Mouse (Mus musculus) retina, postnatal 7 days (tissue): ENCODE data around the gene Vwa8.

Experiments used
- DNase-seq: peaks from one replicate; pipeline ENCODE4 v3.0.0-alpha.2; 2012; ENCODE audit warnings: low read depth, low spot score

Gene Vwa8

GRCm38 (mm10) chr14:79142342-79142741 is 293.5 kb downstream of the Vwa8 start:
- DNase-seq, result no peak

- no peak for DNase-seq
Measured at GRCm38 (mm10) chr14:79143696-79144095, 294.8 kb downstream of the Vwa8 start.

DNA sequence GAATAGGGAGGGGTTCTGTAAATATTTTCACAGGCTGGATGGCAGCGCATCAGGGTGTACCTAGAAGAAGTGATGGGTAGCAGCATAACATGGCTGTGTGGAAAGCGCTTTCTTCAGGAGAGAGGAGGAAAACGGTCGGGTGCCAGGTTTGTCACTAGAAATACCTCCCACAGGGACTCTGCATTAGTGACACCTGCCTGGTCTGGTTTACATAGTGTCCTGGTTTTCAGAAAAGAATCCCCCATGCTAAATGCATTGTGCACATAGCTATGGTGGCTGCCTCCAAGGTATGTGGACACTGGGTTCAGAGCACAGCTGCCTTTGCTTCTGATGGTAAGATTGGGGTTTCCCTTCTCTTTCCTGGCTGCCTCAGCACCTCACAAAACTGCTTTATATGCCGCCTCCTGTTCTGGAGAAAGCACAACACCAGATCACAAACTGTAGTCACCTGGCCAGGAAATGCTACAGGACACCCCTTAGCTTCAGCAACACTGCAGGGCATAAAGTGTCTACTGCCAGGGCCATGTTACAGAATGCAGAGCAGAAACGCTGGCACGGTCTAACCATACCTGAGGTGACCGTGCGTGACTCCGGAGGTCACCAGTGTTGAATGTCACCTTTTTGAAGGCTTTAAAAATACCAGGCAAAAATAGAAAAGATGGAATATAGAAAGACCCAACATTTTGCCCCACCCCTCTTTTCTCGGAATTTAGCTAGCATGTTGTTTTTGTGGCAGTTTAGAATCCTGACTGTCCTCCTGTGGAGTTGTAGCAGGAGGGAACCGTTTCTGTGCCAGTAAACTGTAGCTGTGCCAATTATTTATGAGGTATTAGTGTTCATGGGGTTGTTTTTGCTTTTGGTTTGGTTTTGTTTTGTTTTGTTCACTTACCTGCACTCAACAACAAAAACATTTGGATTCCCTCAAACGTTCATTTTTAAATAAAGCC is 295.7 kb downstream of the Vwa8 start:
- DNase-seq, result no peak

- DNase-seq, result no peak
Measured at GRCm38 (mm10) chr14:79151711-79152110, 302.9 kb downstream of the Vwa8 start.

- DNase-seq, result no peak
Measured at GRCm38 (mm10) chr14:79153896-79154295, 305.0 kb downstream of the Vwa8 start.

DNA sequence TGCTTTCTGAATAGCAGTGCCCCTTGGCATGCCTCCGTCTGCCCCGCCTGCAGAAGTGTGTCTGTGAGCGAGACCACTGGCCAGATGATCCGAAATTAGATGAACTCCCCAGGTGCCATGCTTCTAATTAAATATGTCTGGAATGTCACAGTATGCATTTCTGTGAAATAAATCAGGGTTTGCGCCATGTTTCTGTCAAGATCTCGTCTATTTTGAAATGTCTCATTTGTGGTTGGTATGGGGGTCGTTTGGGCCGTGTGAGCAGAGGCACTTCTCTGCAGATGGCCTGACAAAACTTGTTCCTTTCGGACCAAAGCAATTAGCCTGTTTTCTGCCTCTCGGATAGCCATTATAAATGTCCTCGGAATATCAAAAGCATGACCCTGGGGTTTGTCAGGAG is 306.1 kb downstream of the Vwa8 start:
- DNase-seq, result no peak

GRCm38 (mm10) chr14:79156526-79157411 is 307.9 kb downstream of the Vwa8 start:
- no peak for DNase-seq

- no peak for DNase-seq
Measured at GRCm38 (mm10) chr14:79157451-79158218, 308.8 kb downstream of the Vwa8 start.

GRCm38 (mm10) chr14:79158219-79158521 is 309.3 kb downstream of the Vwa8 start:
- DNase-seq, result no peak

DNA sequence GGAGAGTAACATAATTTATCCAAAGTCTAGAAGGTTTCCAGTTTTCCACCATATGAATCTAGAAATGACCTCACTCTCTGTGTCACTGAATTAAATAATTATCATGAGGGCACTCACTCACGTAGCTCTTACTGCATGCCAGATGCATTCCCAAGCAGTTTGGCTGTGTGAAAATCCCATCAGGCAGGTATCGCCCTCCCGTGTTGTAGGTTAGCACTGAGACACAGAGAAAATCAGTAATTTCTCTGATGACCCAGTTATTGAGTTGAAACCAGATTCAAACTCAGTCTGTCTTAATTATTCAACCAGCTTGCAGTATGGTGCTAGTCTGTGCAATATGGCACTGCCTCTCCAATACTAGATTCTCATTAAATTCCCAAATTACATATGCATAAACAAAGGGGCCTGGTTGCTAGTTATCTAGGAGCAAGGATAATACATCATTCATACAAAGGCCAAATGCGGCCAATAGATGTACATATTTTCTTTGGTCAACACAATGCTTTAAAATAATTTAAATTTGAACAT is 309.9 kb downstream of the Vwa8 start:
- DNase-seq, result no peak

DNA sequence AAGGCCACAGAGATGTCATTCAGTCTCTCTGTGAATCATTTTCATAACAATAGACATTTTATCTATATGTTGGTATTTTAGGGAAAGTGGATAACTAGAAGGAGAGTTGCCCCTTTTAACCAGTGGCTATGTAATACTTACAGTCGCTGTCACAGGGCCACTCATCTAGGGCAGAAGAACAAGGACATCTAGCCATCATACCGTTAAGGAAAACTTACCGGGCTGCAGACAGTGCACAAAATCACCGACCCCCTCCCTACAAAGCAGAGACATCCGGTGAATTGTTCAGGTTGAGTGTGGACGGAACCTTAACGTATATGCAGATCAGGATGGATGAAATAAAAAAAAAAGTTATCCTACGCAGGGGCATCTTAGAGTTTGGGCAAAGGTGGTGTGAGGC is 310.6 kb downstream of the Vwa8 start:
- no peak for DNase-seq

- no peak for DNase-seq
Measured at GRCm38 (mm10) chr14:79160486-79160885, 311.6 kb downstream of the Vwa8 start.

DNA sequence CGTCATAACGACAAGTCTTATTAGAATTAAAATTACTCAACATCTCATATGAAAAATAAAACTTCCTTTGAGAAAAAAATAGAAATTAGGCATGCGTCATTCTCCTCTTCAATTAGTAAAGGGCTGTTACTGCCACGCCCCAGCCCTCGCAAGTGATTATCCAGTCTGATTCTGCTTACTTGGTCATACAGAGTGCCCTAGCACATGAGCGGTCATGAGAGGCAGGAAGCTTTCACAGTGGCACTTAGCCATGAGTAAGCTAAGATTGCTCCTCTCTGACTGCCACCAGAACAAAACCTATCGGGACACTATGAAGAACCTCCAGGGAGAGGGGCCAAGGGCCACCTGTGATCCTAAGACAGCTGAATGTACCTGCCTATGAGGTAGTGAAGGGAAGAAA is 312.1 kb downstream of the Vwa8 start:
- DNase-seq, result no peak

DNA sequence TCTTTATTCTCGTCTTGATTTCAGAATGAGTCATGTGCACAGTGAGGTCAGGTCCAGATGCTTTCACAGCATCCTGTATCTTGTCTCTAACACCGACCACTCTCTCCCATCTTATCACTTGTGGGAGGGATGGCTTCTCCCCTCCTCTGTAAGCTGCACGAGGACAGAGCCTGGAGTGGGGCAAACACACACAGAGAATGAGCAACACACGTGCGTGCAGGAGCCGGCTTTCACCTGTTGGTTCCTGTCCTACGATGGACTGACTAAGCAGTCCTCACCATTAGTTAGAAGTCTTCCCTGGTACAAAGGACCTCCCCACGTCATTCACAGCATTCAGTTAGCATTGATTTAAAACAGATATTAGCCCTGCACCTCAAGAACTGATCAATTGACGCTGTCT is 312.9 kb downstream of the Vwa8 start:
- DNase-seq, result no peak

DNA sequence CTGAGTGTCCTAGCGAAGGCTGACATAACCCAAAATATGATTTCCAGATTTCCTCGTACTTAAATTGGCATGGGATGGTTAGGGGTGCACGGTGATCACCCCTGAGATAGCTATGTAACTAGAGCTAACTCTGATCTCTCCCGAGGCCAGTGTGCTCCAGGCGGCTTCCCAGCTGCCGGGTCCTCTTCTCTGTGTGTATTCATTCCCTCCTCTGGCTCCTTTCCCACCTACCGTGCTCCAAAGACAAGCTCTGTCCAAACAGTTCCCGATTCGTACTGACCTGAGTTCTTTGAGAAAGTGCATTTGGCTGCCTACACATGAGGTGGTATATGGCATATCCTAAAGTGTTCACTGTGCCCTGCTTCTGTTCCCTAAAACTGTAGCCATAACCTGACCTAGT is 313.8 kb downstream of the Vwa8 start:
- DNase-seq, result no peak

DNA sequence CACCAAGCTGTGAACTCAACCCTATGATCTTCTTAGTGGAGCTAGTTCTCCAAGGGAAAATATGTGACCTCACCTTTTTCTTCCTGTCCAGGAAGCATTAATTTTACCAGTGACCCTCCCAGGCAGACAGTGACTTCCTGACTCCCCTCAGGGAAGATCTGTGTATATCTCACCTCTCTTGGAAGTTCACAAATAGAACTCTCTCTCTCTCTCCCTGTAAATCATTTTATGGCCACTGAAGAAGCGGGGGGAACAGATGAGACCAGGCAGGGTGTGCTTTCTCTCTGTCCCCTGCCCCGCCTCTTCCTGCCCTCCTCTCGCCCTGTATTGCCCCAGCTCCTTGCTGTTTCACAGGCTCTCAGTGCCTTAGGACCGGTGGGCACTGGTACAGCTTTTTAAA is 315.5 kb downstream of the Vwa8 start:
- DNase-seq, result no peak

- no peak for DNase-seq
Measured at GRCm38 (mm10) chr14:79164925-79165324, 316.1 kb downstream of the Vwa8 start.

- no peak for DNase-seq
Measured at GRCm38 (mm10) chr14:79174526-79174925, 325.7 kb downstream of the Vwa8 start.

- no peak for DNase-seq
Measured at GRCm38 (mm10) chr14:79177754-79178153, 328.9 kb downstream of the Vwa8 start.

GRCm38 (mm10) chr14:79178247-79178646 is 329.4 kb downstream of the Vwa8 start:
- no peak for DNase-seq

GRCm38 (mm10) chr14:79180078-79180730 is 331.4 kb downstream of the Vwa8 start:
- DNase-seq, result no peak
